Mouse (Mus musculus): Measurements from ENCODE around the gene Patj.

DNA sequence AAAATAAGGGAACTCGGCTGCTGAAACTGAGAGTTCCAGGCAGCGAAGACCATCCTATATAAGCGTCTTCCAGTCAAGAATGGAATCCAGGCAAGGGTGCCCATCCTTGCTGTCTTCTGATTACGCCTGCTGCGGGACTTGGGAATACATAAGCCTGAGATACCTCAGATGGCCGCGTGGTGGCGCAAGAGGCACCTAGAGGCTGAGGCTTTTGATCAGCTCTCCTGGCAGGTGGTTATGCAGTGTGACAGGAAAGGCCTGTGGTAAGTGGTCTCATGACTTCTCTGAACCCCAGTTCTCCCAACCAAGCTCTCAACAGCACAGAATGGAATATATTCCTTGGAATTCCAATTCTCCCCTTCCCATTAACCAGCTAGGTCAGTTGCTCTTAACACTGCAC lies 326.9 kb downstream of the Patj start:
- TF ChIP-seq MAFK (IDR thresholded peaks at IDR 0.05; ENCODE audit: insufficient read depth, low read depth, low read length) = no peak
- TF ChIP-seq ZNF384 (IDR thresholded peaks at IDR 0.05; ENCODE audit: low read depth, low read length) = no peak
- no peak for TF ChIP-seq HCFC1 (IDR thresholded peaks at IDR 0.05; ENCODE audit: borderline replicate concordance, insufficient read depth, low read length)
